Mouse (Mus musculus) heart, adult 2 months (tissue): ENCODE measurements around the gene Wdpcp.

Experiments used
- CTCF ChIP-seq: fragments of 200-600 bp; IDR thresholded peaks from 2 replicates; pipeline ENCODE4 v1.8.1; 2022; ENCODE audit warnings: antibody characterized with exemption, mild to moderate bottlenecking, moderate library complexity
- POLR2A ChIP-seq: fragments of 200-500 bp; IDR thresholded peaks from 2 replicates; pipeline ENCODE4 v1.6.1; 2011; ENCODE audit warnings: mild to moderate bottlenecking, low read depth, low read length, control low read depth; ENCODE audit not compliant: insufficient read depth

- TF ChIP-seq POLR2A (no peak), CTCF (no peak)
Measured at GRCm38 (mm10) chr11:21688441-21688840, 116.4 kb downstream of the Wdpcp start.
